Mouse (Mus musculus) ES-Bruce4 (cell line): ENCODE results near the gene Prickle1. TPM values are rescaled to one million over a fixed set of nuclear protein-coding genes. Genes with fewer than 3 reads are reported as not detected.

Source experiments
- H3K27ac ChIP-seq: 2 replicates; pipeline ENCODE4 v1.5.1; 2012; ENCODE audit warnings: low read length, inconsistent platforms; ENCODE audit not compliant: insufficient read depth
- H3K27me3 ChIP-seq: 2 replicates; pipeline ENCODE4 v1.6.1; 2012; ENCODE audit warnings: mild to moderate bottlenecking, low read length, inconsistent platforms; ENCODE audit not compliant: control insufficient read depth, poor library complexity, insufficient read depth, severe bottlenecking
- H3K36me3 ChIP-seq: 2 replicates; pipeline ENCODE4 v1.6.1; 2012; ENCODE audit warnings: inconsistent platforms, mild to moderate bottlenecking, low read length, moderate library complexity; ENCODE audit not compliant: control insufficient read depth, poor library complexity, insufficient read depth, severe bottlenecking
- H3K4me1 ChIP-seq: one replicate; pipeline ENCODE4 v1.8.1; 2011; ENCODE audit warnings: low read length; ENCODE audit not compliant: control insufficient read depth, insufficient read depth
- H3K4me3 ChIP-seq: 2 replicates; pipeline ENCODE4 v1.5.1; 2011; ENCODE audit warnings: low read depth, mild to moderate bottlenecking, low read length
- H3K9ac ChIP-seq: 2 replicates; pipeline ENCODE4 v1.6.1; 2012; ENCODE audit warnings: low read depth, mild to moderate bottlenecking, inconsistent platforms; ENCODE audit not compliant: poor library complexity, severe bottlenecking
- H3K9me3 ChIP-seq: replicated peaks from 2 replicates; pipeline ENCODE4 v1.6.1; 2012; ENCODE audit warnings: mild to moderate bottlenecking, low read length, inconsistent platforms; ENCODE audit not compliant: control insufficient read depth, poor library complexity, insufficient read depth, severe bottlenecking
- CTCF ChIP-seq: IDR thresholded peaks from one replicate; pipeline ENCODE4 v1.8.1; 2011; ENCODE audit warnings: low read depth, low read length
- EP300 ChIP-seq: IDR thresholded peaks from 2 replicates; pipeline ENCODE4 v1.6.1; 2011; ENCODE audit warnings: low read depth, low read length; ENCODE audit not compliant: insufficient read depth
- POLR2A ChIP-seq: IDR thresholded peaks from one replicate; pipeline ENCODE4 v1.8.1; 2011; ENCODE audit warnings: low read length; ENCODE audit not compliant: insufficient read depth
- polyA plus RNA-seq: library from polyadenylated mRNA; stranded (reverse); fragments of >200 nt; gene quantifications from 2 replicates; pipeline ENCODE4 v1.2.4, GENCODE M21; 2011; ENCODE audit warnings: low read depth; ENCODE audit not compliant: missing spikeins, insufficient read depth, insufficient read length

The Prickle1 gene
- polyA plus RNA-seq, 1 experiment = 10.3 TPM

- no peak for TF ChIP-seq CTCF
- no peak for TF ChIP-seq POLR2A
- no peak for TF ChIP-seq EP300
- Histone ChIP-seq H3K9me3 (no peaks in the 10 kb centered on the region), H3K4me3 (no peak overlapping the region), H3K9ac (no peak overlapping the region), H3K27ac (no peak overlapping the region), H3K27me3 (no peaks in the 10 kb centered on the region), H3K4me1 (no peaks in the 10 kb centered on the region), H3K36me3 (no peaks in the 10 kb centered on the region)
Measured at GRCm38 (mm10) chr15:93481112-93481511, 114.6 kb downstream of the Prickle1 start.

DNA sequence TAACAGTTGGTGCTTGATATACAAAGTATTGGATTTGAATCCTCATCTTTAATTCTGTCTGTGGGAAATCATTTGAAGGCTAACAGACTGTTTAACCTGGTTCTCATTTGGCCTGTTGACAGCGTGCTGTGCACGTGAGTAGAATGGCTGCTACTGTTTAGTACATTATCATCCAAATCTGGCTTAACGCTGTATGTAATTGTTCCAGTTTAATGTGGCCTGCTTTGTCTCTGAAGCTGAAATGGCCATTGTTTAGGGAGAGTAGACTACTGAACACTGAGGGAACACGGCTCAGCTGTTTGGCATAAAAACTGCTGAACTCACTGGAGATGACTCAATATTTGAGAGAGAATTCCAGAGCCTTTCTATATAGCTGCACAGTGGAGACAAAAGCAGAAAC, 116.2 kb downstream of the Prickle1 start:
- Histone ChIP-seq H3K36me3 (no peaks in the 10 kb centered on the region), H3K27ac (no peak overlapping the region), H3K4me1 (no peaks in the 10 kb centered on the region), H3K9ac (no peak overlapping the region), H3K4me3 (no peak overlapping the region), H3K9me3 (no peaks in the 10 kb centered on the region), H3K27me3 (no peaks in the 10 kb centered on the region)
- TF ChIP-seq EP300 = no peak
- TF ChIP-seq POLR2A = no peak
- no peak for TF ChIP-seq CTCF

DNA sequence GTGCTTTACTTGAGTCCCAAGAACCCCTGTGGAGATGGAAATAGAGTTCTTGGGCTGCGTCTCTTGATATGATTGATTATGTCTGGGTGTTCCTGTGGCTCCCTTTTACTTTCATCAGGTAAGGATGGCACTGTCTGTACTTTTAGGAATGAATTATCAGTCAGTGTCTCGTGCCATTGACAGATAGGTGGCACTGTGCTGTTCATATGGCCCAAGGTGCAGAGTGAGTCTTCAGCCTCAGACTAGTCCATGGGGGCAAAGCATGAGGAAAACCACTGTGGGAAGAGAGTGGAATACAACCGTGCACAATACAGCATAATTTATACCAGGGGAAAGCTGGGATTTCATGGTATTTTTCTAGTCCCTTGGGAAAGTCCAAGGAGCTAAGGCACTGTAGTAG, 117.0 kb downstream of the Prickle1 start:
- Histone ChIP-seq H3K4me3 (no peak overlapping the region), H3K27me3 (no peaks in the 10 kb centered on the region), H3K36me3 (no peaks in the 10 kb centered on the region), H3K9me3 (no peaks in the 10 kb centered on the region), H3K9ac (no peak overlapping the region), H3K4me1 (no peaks in the 10 kb centered on the region), H3K27ac (no peak overlapping the region)
- TF ChIP-seq POLR2A (no peak), EP300 (no peak), CTCF (no peak)

DNA sequence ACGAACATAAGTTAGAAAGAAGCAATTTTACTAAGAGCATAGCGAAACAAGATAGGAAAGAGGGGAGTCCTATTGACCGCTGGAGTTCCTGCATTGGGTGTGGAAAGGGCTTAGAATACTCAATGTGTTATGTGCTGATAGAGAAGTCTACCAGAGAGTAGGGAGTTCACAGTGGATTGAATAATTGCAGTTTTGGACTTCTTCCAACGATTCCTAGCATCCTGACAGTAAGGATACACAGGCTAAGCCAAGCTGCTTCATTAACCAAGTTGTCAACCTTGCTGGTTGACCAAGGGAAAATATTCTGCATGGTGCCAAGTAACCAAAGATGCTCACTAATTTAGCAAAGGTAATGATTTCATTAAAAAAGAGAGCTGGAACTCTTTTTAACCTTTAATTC, 118.0 kb downstream of the Prickle1 start:
- Histone ChIP-seq H3K9ac (no peak overlapping the region), H3K4me1 (no peaks in the 10 kb centered on the region), H3K9me3 (no peaks in the 10 kb centered on the region), H3K4me3 (no peak overlapping the region), H3K27me3 (no peaks in the 10 kb centered on the region), H3K27ac (no peak overlapping the region), H3K36me3 (no peaks in the 10 kb centered on the region)
- no peak for TF ChIP-seq CTCF
- TF ChIP-seq EP300 = no peak
- no peak for TF ChIP-seq POLR2A

DNA sequence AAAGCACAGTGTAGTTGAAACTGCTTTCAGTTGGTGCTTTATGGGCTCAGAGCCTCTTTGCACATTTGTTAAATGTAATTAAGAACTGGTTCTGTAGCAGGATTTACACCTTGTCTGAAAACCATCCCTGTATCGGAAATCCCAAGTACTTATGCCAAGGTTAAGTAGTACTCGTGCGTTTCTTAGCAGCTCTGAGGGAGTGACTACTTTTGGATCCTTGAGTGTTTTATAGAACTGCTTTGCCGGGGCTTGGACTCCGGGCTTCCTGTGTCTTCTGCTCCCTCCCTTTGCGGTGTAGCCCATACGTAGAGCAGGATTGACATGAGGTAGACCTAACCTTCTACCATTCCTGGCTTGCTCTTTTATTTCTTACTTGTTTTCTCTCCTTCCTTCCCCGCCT, 120.0 kb downstream of the Prickle1 start:
- no peaks in the 10 kb centered on the region for H3K27me3 ChIP-seq
- no peak overlapping the region for H3K9ac ChIP-seq
- no peak overlapping the region for H3K4me3 ChIP-seq
- no peaks in the 10 kb centered on the region for H3K36me3 ChIP-seq
- TF ChIP-seq POLR2A = no peak
- TF ChIP-seq EP300 = no peak
- TF ChIP-seq CTCF = no peak
- no peaks in the 10 kb centered on the region for H3K9me3 ChIP-seq
- H3K27ac ChIP-seq = no peak overlapping the region
- H3K4me1 ChIP-seq = no peaks in the 10 kb centered on the region

DNA sequence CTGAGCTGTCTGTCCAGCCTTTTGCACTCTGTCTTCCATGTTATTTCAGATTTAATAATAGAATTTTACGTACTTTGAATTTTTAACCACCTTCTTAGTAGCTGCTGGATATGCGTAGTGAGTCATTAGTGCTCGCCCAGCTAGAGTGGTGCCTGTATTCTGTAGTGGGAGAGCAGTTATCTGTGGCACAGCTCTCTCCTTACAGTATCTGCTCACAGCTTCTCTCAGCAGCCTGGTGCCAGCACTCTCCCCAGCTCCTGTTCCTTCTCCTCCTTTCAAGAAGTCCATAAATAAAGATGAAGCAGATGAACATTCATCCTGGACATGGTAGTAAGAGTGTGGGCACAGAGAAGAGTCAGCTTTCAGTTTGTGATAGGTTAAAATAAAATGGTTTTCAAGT, 121.4 kb downstream of the Prickle1 start:
- Histone ChIP-seq H3K27ac (no peak overlapping the region), H3K36me3 (no peaks in the 10 kb centered on the region), H3K27me3 (no peaks in the 10 kb centered on the region), H3K4me1 (no peaks in the 10 kb centered on the region), H3K9ac (no peak overlapping the region), H3K9me3 (no peaks in the 10 kb centered on the region), H3K4me3 (no peak overlapping the region)
- TF ChIP-seq CTCF (no peak), POLR2A (no peak)
